Mouse (Mus musculus): ENCODE results near the gene Rap1gds1.

Gene Rap1gds1

GRCm38 (mm10) chr3:139074484-139075211, at the start of gene Rap1gds1:
Rap1gds1 (minus strand) TSS chr3:139075201.
- DNase-seq (ENCODE audit: low read depth), result peak; percentile 17

- DNase-seq (ENCODE audit: low read depth), result no peak
Measured at GRCm38 (mm10) chr3:139118446-139118845, 43.4 kb upstream of the Rap1gds1 start.

GRCm38 (mm10) chr3:139116733-139117337, 41.8 kb upstream of the Rap1gds1 start:
- no peak for DNase-seq (ENCODE audit: low read depth)

- no peak for DNase-seq (ENCODE audit: low read depth)
Measured at GRCm38 (mm10) chr3:139112335-139112973, 37.5 kb upstream of the Rap1gds1 start.

GRCm38 (mm10) chr3:139111877-139112276, 36.9 kb upstream of the Rap1gds1 start:
- DNase-seq (ENCODE audit: low read depth), result no peak

- no peak for DNase-seq (ENCODE audit: low read depth)
Measured at GRCm38 (mm10) chr3:139108176-139108575, 33.2 kb upstream of the Rap1gds1 start.

- no peak for DNase-seq (ENCODE audit: low read depth)
Measured at GRCm38 (mm10) chr3:139103914-139104313, 28.9 kb upstream of the Rap1gds1 start.

GRCm38 (mm10) chr3:139103346-139103745, 28.3 kb upstream of the Rap1gds1 start:
- DNase-seq (ENCODE audit: low read depth), result no peak

GRCm38 (mm10) chr3:139101941-139102340, 26.9 kb upstream of the Rap1gds1 start:
- no peak for DNase-seq (ENCODE audit: low read depth)

GRCm38 (mm10) chr3:139099284-139099683, 24.3 kb upstream of the Rap1gds1 start:
- DNase-seq (ENCODE audit: low read depth), result no peak

- no peak for DNase-seq (ENCODE audit: low read depth)
Measured at GRCm38 (mm10) chr3:139095894-139096293, 20.9 kb upstream of the Rap1gds1 start.

GRCm38 (mm10) chr3:139088526-139088925, 13.5 kb upstream of the Rap1gds1 start:
- no peak for DNase-seq (ENCODE audit: low read depth)

- DNase-seq (ENCODE audit: low read depth), result no peak
Measured at GRCm38 (mm10) chr3:139083778-139084539, 9.0 kb upstream of the Rap1gds1 start.

GRCm38 (mm10) chr3:139079831-139080230, 4.8 kb upstream of the Rap1gds1 start:
- DNase-seq (ENCODE audit: low read depth), result no peak

GRCm38 (mm10) chr3:139078010-139078409, 3.0 kb upstream of the Rap1gds1 start:
- no peak for DNase-seq (ENCODE audit: low read depth)

- DNase-seq (ENCODE audit: low read depth), result peak; percentile 6
Measured at GRCm38 (mm10) chr3:139076059-139076455, 1.1 kb upstream of the Rap1gds1 start.

GRCm38 (mm10) chr3:139075333-139076058, 495 bp upstream of the Rap1gds1 start:
- peak; percentile 76 for DNase-seq (ENCODE audit: low read depth)

GRCm38 (mm10) chr3:139073801-139074483, 1.1 kb downstream of the Rap1gds1 start:
- DNase-seq (ENCODE audit: low read depth), result peak; percentile 9

GRCm38 (mm10) chr3:139069539-139069938, 5.5 kb downstream of the Rap1gds1 start:
- DNase-seq (ENCODE audit: low read depth), result no peak

GRCm38 (mm10) chr3:139064076-139064475, 10.9 kb downstream of the Rap1gds1 start:
- no peak for DNase-seq (ENCODE audit: low read depth)

- no peak for DNase-seq (ENCODE audit: low read depth)
Measured at GRCm38 (mm10) chr3:139062088-139062487, 12.9 kb downstream of the Rap1gds1 start.

Data from c-Kit-positive CD71-negative TER-119-negative erythroid progenitor cells, embryonic 14.5 days (primary cell).